Mouse (Mus musculus) lung, embryonic 16.5 days (tissue): ENCODE data around the gene Gm1123. TPM values are rescaled to one million over a fixed set of nuclear protein-coding genes. Genes with fewer than 3 reads are reported as not detected.

ENCODE experiments used
- ATAC-seq: fragments of 200-750 bp; cut with Nextera tagmentation; 2 replicates; pipeline ENCODE4 v1.8.0; 2017; ENCODE audit warnings: low read depth, mild to moderate bottlenecking, moderate library complexity
- H3K27ac ChIP-seq: fragments of 300-500 bp; sonication (generic); 2 replicates; pipeline ENCODE4 v1.5.1; 2014; ENCODE audit warnings: mild to moderate bottlenecking, control low read depth, low read length
- H3K27me3 ChIP-seq: fragments of 300-500 bp; sonication (generic); 2 replicates; pipeline ENCODE4 v1.6.1; 2014; ENCODE audit warnings: low read depth, low read length, mixed read lengths; ENCODE audit not compliant: control insufficient read depth, insufficient read depth
- H3K36me3 ChIP-seq: fragments of 300-500 bp; sonication (generic); 2 replicates; pipeline ENCODE4 v1.6.1; 2014; ENCODE audit warnings: low read length; ENCODE audit not compliant: control insufficient read depth, insufficient read depth
- H3K4me1 ChIP-seq: fragments of 300-500 bp; sonication (generic); replicated peaks from 2 replicates; pipeline ENCODE4 v1.6.1; 2014; ENCODE audit warnings: low read length, mixed read lengths; ENCODE audit not compliant: control insufficient read depth, insufficient read depth
- H3K4me2 ChIP-seq: fragments of 300-500 bp; sonication (generic); 2 replicates; pipeline ENCODE4 v1.6.1; 2014; ENCODE audit warnings: low read depth, low read length, control low read depth
- H3K4me3 ChIP-seq: fragments of 300-500 bp; sonication (generic); 2 replicates; pipeline ENCODE4 v1.5.1; 2014; ENCODE audit warnings: mild to moderate bottlenecking, low read length, control low read depth
- H3K9ac ChIP-seq: fragments of 300-500 bp; sonication (generic); 2 replicates; pipeline ENCODE4 v1.6.1; 2014; ENCODE audit warnings: low read length, control low read depth
- H3K9me3 ChIP-seq: fragments of 300-500 bp; sonication (generic); 2 replicates; pipeline ENCODE4 v1.6.1; 2016; ENCODE audit warnings: low read length; ENCODE audit not compliant: control insufficient read depth
- WGBS: fragments of 180-500 bp; shearing (Covaris S2); extraction: QIAGEN DNeasy Blood & Tissue Kit; methylation state at CpG from one replicate; pipeline ENCODE4 v1.1.7; 2014; 5-methylcytosine and 5-hydroxymethylcytosine counted together
- polyA plus RNA-seq: library from polyadenylated mRNA; unstranded; fragments of >200 nt; fragmentation: Nextera tagmentation; extraction: Ambion mirVana; gene quantifications from 2 replicates; pipeline ENCODE4 v1.2.1, GENCODE M21; 2015

Gene Gm1123
- polyA plus RNA-seq, 1 experiment from 2014 or later, result not detected

DNA sequence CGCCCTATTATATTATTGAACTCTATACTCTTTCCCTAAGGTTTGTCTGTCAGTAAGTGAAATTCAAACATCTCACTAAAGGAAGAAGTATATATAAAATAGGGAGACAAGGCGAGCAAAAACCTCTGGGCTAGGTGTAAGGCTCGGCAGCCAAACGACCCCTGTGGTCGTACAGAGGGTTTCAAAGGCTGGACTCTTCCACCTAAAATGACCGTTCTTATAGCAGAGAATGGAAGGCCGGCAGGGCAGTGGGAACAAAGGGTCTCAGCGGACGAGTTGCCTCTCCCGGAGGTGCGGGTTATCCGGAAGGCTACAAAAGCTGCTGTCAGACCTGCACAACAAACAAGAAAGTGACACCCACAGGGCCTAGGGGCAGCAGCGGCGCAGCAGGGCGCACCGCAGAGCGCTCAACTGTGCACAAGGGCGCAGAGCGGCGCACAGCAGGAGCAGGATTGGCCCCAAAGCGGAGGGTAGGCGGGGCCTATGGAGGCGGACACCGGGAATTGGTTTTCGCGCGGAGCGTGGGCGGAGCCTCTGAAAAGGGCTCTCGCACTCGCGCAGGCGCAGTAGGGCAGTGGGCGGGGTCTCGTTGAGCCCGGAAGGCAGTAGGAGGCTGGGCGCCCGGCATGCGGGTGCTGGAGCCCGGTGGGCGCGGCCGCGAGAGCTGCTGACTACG lies 49.6 kb downstream of the Gm1123 start, which contains the start of gene Faim:
Gene Faim (plus strand): TSS at position 574 of the 676 bp plus-strand sequence.
- Histone ChIP-seq H3K9me3 (no peaks in the 10 kb centered on the region), H3K27me3 (peaks cover 11% of the 10 kb centered on the region), H3K27ac (peak within 1 kb of the TSS; percentile 29; the same call in 1 of the 2 replicates), H3K9ac (peak within 1 kb of the TSS; percentile 78), H3K4me3 (peak within 1 kb of the TSS; percentile 78), H3K4me1 (peaks cover 10% of the 10 kb centered on the region; the same call in 1 of the 2 replicates), H3K36me3 (no peaks in the 10 kb centered on the region), H3K4me2 (peak within 1 kb of the TSS; percentile 96)
- ATAC-seq, result peak; percentile 100
- WGBS, result under 1% methylated on average over 40 of the region's 45 CpGs

GRCm38 (mm10) chr9:98979431-98980416 lies 55.8 kb downstream of the Gm1123 start:
- Histone ChIP-seq H3K4me1 (no peaks in the 10 kb centered on the region), H3K4me3 (peak overlapping the region; percentile 35), H3K9ac (no peak overlapping the region), H3K27ac (no peak overlapping the region), H3K4me2 (peak overlapping the region; percentile 54), H3K27me3 (peaks cover 32% of the 10 kb centered on the region), H3K9me3 (no peaks in the 10 kb centered on the region), H3K36me3 (no peaks in the 10 kb centered on the region)
- 7% methylated on average over 29 of the region's 29 CpGs for WGBS
- ATAC-seq, result peak; percentile 84

DNA sequence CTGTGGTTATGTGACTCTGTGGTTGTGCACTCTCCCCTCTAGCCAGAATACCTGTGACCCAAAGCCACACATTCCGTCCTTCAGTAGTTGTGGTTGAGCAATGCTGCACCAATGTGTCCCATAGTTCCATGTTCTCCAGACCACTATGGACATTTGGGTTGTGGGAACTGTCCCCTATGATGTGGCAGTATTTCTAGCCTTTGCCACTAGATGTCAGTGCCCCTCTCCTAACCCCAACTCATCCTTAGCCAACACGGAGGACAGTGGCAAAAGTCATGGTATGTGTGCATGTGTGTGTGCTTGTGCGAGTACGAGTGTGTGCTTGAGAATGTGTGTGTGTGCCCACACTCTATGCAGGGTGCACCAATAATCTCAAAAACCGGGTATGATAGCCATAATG lies 59.0 kb downstream of the Gm1123 start:
- Histone ChIP-seq H3K4me1 (no peaks in the 10 kb centered on the region), H3K27me3 (peaks cover 50% of the 10 kb centered on the region), H3K9me3 (no peaks in the 10 kb centered on the region), H3K36me3 (no peaks in the 10 kb centered on the region), H3K4me2 (no peak overlapping the region), H3K9ac (no peak overlapping the region), H3K27ac (no peak overlapping the region), H3K4me3 (no peak overlapping the region)
- 42% methylated on average over 5 of the region's 5 CpGs for whole genome bisulfite sequencing
- no peak for ATAC-seq

GRCm38 (mm10) chr9:98976081-98976480 lies 59.4 kb downstream of the Gm1123 start:
- no peaks in the 10 kb centered on the region for H3K4me1 ChIP-seq
- ATAC-seq, result no peak
- no peak overlapping the region for H3K9ac ChIP-seq
- no peak overlapping the region for H3K4me3 ChIP-seq
- H3K36me3 ChIP-seq, result no peaks in the 10 kb centered on the region
- no peak overlapping the region for H3K27ac ChIP-seq
- H3K9me3 ChIP-seq, result no peaks in the 10 kb centered on the region; the same call in 1 of the 2 replicates
- peaks cover 52% of the 10 kb centered on the region for H3K27me3 ChIP-seq
- no peak overlapping the region for H3K4me2 ChIP-seq
- WGBS, result 85% methylated on average over 1 of the region's 1 CpGs

DNA sequence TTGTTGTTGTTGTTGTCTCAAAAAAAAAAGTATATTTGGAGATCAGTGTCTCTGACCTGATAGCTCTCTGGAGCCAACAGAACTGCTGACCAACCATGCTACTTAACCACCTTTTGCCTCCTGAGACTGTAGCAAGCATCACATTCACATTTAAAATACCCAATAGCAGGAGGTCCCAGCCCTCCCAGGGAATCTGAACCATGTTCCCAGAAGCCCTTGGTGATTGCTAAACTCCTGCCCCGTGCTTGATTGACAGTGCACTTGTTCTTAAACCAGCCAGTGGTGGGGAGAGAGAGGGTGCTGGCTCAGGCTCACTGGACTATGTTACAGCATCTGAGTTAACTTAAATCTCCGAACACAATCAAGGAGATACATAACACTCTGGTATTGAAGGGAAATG lies 60.6 kb downstream of the Gm1123 start:
- Histone ChIP-seq H3K4me1 (no peaks in the 10 kb centered on the region), H3K9me3 (peaks cover 5% of the 10 kb centered on the region; the same call in 1 of the 2 replicates), H3K4me2 (no peak overlapping the region), H3K4me3 (no peak overlapping the region), H3K27ac (no peak overlapping the region), H3K27me3 (peaks cover 62% of the 10 kb centered on the region), H3K36me3 (no peaks in the 10 kb centered on the region), H3K9ac (no peak overlapping the region)
- WGBS, result 34% methylated on average over 2 of the region's 2 CpGs
- ATAC-seq, result no peak

DNA sequence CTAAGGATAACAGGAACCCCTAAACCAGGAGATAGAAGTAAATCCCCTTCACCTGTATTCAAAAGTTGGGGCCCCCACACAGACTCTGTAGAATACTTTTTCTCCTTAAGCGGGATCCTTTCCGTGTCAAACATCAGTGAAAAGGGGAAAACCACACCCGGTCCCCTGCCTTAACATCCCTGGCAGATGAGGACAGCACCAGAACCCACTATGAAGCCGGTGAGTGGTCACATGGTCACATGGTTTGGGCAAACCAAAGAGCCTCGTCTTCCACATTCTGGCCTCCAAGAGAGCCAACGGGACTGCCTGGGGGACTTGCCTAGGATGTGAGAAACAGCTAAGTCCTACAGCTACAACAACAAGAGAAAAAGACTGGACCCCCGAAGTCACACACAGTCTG lies 62.0 kb downstream of the Gm1123 start:
- Histone ChIP-seq H3K4me1 (no peaks in the 10 kb centered on the region), H3K4me2 (peak overlapping the region; percentile 51; the same call in 1 of the 2 replicates), H3K4me3 (peak overlapping the region; percentile 41), H3K36me3 (no peaks in the 10 kb centered on the region), H3K9me3 (peaks cover 5% of the 10 kb centered on the region; the same call in 1 of the 2 replicates), H3K27me3 (peaks cover 71% of the 10 kb centered on the region), H3K9ac (no peak overlapping the region), H3K27ac (no peak overlapping the region)
- 8% methylated on average over 7 of the region's 7 CpGs for WGBS
- no peak for ATAC-seq

GRCm38 (mm10) chr9:98973101-98973521 lies 62.4 kb downstream of the Gm1123 start:
- ATAC-seq, result peak; percentile 43
- peak overlapping the region; percentile 51 for H3K4me2 ChIP-seq
- H3K27ac ChIP-seq, result no peak overlapping the region
- H3K27me3 ChIP-seq, result peaks cover 71% of the 10 kb centered on the region
- peak overlapping the region; percentile 41 for H3K4me3 ChIP-seq
- no peaks in the 10 kb centered on the region for H3K4me1 ChIP-seq
- 0% methylated on average over 40 of the region's 40 CpGs for WGBS
- no peak overlapping the region; the same call in 1 of the 2 replicates for H3K9ac ChIP-seq
- peaks cover 5% of the 10 kb centered on the region; the same call in 1 of the 2 replicates for H3K9me3 ChIP-seq
- H3K36me3 ChIP-seq, result no peaks in the 10 kb centered on the region

DNA sequence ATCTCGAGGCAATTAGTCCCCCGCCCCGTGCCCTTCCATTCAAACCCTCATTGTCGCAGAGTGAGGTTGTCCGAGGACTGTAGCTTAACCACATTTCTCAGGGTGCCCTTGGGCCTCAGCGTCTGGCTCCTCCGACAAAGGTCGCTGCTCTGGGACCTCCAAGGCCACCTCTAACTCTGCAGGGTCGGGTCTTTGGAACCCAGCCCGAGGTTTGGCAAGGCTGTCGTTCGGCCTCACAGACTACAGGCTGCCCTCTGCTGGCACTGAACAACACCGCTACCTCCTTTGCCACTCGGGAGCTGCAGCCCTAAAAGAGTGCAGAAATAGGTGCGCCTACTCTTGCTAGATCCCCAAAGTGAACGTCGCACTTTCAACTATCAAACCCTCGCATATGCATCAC lies 70.4 kb downstream of the Gm1123 start:
- WGBS, result 2% methylated on average over 18 of the region's 18 CpGs
- no peaks in the 10 kb centered on the region for H3K9me3 ChIP-seq
- ATAC-seq, result no peak
- H3K36me3 ChIP-seq, result no peaks in the 10 kb centered on the region
- no peak overlapping the region for H3K9ac ChIP-seq
- no peak overlapping the region for H3K4me2 ChIP-seq
- peaks cover 67% of the 10 kb centered on the region for H3K27me3 ChIP-seq
- H3K27ac ChIP-seq, result no peak overlapping the region
- H3K4me1 ChIP-seq, result no peaks in the 10 kb centered on the region
- no peak overlapping the region for H3K4me3 ChIP-seq

DNA sequence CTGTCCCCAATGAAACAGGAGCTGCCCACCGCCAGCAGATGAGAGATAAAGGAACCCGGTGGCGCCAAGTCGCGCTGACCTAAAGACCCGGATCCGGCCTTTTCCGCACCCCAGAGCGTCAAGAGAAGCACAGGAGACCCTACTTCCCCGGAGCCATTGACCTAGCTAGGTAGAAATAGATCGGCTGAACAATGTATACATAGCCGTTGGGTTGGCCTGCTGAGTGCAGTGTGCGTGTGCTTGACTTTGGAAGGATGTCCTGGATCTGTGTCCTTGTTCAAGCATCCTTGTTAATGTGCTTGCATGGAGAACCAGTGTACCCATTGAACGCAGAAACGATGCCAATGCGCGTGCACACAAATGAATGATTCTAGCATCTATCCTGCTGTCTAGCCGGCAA lies 71.9 kb downstream of the Gm1123 start:
- Histone ChIP-seq H3K4me1 (no peaks in the 10 kb centered on the region), H3K27ac (no peak overlapping the region), H3K9ac (no peak overlapping the region), H3K4me2 (no peak overlapping the region), H3K4me3 (no peak overlapping the region), H3K27me3 (peaks cover 70% of the 10 kb centered on the region), H3K36me3 (no peaks in the 10 kb centered on the region), H3K9me3 (no peaks in the 10 kb centered on the region)
- ATAC-seq, result no peak
- WGBS, result 8% methylated on average over 18 of the region's 18 CpGs
